Mouse (Mus musculus) thymus, adult 2 months (tissue): ENCODE data around the gene Synj2. TPM values are rescaled to one million over a fixed set of nuclear protein-coding genes. Genes with fewer than 3 reads are reported as not detected.

Source experiments
- DNase-seq: peaks from one replicate; pipeline ENCODE4 v3.0.0; 2021
- H3K27ac ChIP-seq: fragments of 200-500 bp; 2 replicates; pipeline ENCODE4 v1.5.1; 2012; ENCODE audit warnings: low read length, control low read depth; ENCODE audit not compliant: control insufficient read depth, insufficient read depth
- H3K27me3 ChIP-seq: fragments of 200-500 bp; 2 replicates; pipeline ENCODE4 v1.6.1; 2012; ENCODE audit warnings: mild to moderate bottlenecking, low read length, moderate library complexity, mixed read lengths; ENCODE audit not compliant: control insufficient read depth, insufficient read depth
- H3K36me3 ChIP-seq: fragments of 200-500 bp; 2 replicates; pipeline ENCODE4 v1.6.1; 2012; ENCODE audit warnings: mild to moderate bottlenecking, low read length, moderate library complexity; ENCODE audit not compliant: control insufficient read depth, insufficient read depth
- H3K4me1 ChIP-seq: fragments of 200-500 bp; replicated peaks from 2 replicates; pipeline ENCODE4 v1.6.1; 2012; ENCODE audit warnings: low read length; ENCODE audit not compliant: control insufficient read depth, insufficient read depth
- H3K4me3 ChIP-seq: fragments of 200-500 bp; 2 replicates; pipeline ENCODE4 v1.5.1; 2012; ENCODE audit warnings: mild to moderate bottlenecking, low read length, control low read depth, moderate library complexity; ENCODE audit not compliant: control insufficient read depth, insufficient read depth
- CTCF ChIP-seq: fragments of 200-500 bp; IDR thresholded peaks from 2 replicates; pipeline ENCODE4 v1.5.1; 2012; ENCODE audit warnings: mild to moderate bottlenecking, control low read depth, low read length, moderate library complexity, borderline replicate concordance; ENCODE audit not compliant: control insufficient read depth, poor library complexity, insufficient read depth; ENCODE audit errors: extremely low read depth
- POLR2A ChIP-seq: fragments of 200-500 bp; IDR thresholded peaks from 2 replicates; pipeline ENCODE4 v1.6.1; 2012; ENCODE audit warnings: mild to moderate bottlenecking, low read length, control low read depth, moderate library complexity; ENCODE audit not compliant: control insufficient read depth, poor library complexity, insufficient read depth; ENCODE audit errors: extremely low read depth
- WGBS: fragments of 180-500 bp; shearing (Covaris S2); methylation state at CpG from one replicate; pipeline ENCODE4 v1.1.7; 2018; 5-methylcytosine and 5-hydroxymethylcytosine counted together
- polyA plus RNA-seq: library from polyadenylated mRNA; depleted of rRNA; stranded (reverse); fragments of >200 nt; gene quantifications from 2 replicates; pipeline ENCODE4 v1.2.3, GENCODE M21; 2012

Synj2 gene
- polyA plus RNA-seq, 1 experiment: 9.0 TPM

DNA sequence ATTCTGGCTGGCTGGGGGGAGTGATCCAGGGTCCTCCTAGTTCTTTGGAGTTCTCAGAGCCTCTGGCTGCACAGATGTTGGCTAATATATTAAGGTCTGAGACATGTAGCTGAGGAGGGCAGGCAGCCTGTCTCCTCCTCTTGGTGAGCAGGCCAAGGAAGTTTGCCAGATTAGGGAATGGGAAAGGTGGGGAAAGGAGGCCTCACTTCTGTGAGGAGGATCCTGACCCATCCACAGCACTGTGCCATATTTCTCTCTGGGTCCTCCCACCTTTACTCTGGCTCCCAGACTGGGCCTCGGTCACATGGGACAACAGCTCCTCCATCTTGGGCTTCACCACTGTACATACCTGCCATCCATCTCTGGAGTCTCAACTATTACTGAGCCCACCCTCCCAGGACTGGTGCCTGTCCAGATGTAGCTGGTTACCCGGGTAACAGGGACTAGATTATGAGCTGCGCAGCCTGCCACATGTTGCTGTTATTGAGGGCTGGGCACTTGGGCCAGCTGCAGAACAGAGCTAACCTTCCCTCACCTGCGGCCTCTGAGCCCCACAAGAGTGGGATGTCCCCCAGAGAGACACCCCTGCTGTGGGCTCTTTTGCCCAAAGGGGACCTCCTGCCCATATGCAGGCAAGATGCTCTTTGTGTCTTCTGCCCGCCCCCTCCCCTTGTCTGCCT, 66.2 kb downstream of the Synj2 start:
- Histone ChIP-seq H3K4me1 (peaks cover 42% of the 10 kb centered on the region), H3K27me3 (no peaks in the 10 kb centered on the region), H3K4me3 (no peak overlapping the region), H3K36me3 (no peaks in the 10 kb centered on the region), H3K27ac (no peak overlapping the region)
- TF ChIP-seq CTCF: no peak
- no peak for TF ChIP-seq POLR2A
- WGBS: 86% methylated on average over 5 of the region's 5 CpGs
- DNase-seq: no peak

- Histone ChIP-seq H3K27me3 (no peaks in the 10 kb centered on the region), H3K4me1 (peaks cover 38% of the 10 kb centered on the region), H3K27ac (no peak overlapping the region), H3K36me3 (no peaks in the 10 kb centered on the region), H3K4me3 (no peak overlapping the region)
- no peak for DNase-seq
- TF ChIP-seq POLR2A (no peak), CTCF (no peak)
- WGBS: 9% methylated on average over 9 of the region's 9 CpGs
These were observed 66.8 kb downstream of the Synj2 start for GRCm38 (mm10) chr17:6007902-6008301.

DNA sequence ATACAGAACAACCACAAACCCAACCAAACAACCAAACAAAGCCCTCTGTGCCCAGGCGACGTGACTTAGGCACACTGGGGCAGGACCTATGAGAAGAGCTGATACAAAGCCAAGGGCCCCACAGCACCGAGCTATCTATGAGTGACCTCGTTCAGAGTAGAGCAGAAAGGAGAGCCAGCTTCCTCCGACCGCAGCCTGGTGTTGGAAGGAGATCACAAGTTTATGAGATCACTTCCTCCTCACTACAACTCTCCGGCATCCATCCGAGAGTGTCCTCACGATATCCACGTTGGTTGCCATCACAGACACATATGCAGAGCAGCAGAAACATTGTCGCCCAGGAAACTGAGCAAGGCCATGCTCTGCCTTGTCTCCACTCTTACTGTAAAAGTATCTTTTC, 67.5 kb downstream of the Synj2 start:
- no peak for DNase-seq
- no peaks in the 10 kb centered on the region for H3K36me3 ChIP-seq
- TF ChIP-seq CTCF (no peak), POLR2A (no peak)
- 22% methylated on average over 11 of the region's 11 CpGs for WGBS
- H3K4me1 ChIP-seq: peaks cover 36% of the 10 kb centered on the region
- H3K27me3 ChIP-seq: no peaks in the 10 kb centered on the region
- no peak overlapping the region for H3K27ac ChIP-seq
- H3K4me3 ChIP-seq: no peak overlapping the region

DNA sequence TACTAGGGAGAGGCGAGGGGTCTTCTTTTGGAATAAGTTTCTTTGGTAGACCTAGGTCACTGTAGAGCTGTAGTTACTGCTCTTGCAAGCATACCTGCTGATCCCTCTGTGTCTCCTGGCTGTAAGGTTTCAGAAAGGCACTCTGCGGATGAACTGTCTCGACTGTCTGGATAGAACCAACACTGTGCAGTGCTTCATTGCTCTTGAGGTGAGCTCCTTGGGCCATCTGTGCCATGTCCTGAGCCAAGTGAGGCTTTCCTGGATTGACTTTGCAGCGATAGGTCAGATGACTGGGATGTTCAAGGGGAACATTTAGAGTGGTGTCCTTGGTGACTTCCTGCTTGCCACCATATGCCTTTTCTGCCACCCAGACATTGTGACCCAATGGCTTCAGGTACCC, 68.5 kb downstream of the Synj2 start:
- DNase-seq: no peak
- H3K27ac ChIP-seq: no peak overlapping the region
- no peak for TF ChIP-seq CTCF
- TF ChIP-seq POLR2A: no peak
- peaks cover 34% of the 10 kb centered on the region for H3K4me1 ChIP-seq
- WGBS: 95% methylated on average over 4 of the region's 4 CpGs
- no peaks in the 10 kb centered on the region for H3K27me3 ChIP-seq
- H3K4me3 ChIP-seq: no peak overlapping the region
- H3K36me3 ChIP-seq: no peaks in the 10 kb centered on the region

- TF ChIP-seq CTCF (no peak), POLR2A (no peak)
- WGBS: 93% methylated on average over 4 of the region's 4 CpGs
- Histone ChIP-seq H3K4me1 (peaks cover 30% of the 10 kb centered on the region), H3K27ac (no peak overlapping the region), H3K27me3 (no peaks in the 10 kb centered on the region), H3K4me3 (no peak overlapping the region), H3K36me3 (no peaks in the 10 kb centered on the region)
- DNase-seq: no peak
These were observed 72.0 kb downstream of the Synj2 start for GRCm38 (mm10) chr17:6013079-6013478.

GRCm38 (mm10) chr17:6014985-6015384, 73.9 kb downstream of the Synj2 start:
- Histone ChIP-seq H3K4me3 (no peak overlapping the region), H3K36me3 (no peaks in the 10 kb centered on the region), H3K27me3 (no peaks in the 10 kb centered on the region), H3K27ac (peak overlapping the region; percentile 5; the same call in 1 of the 2 replicates), H3K4me1 (peaks cover 23% of the 10 kb centered on the region)
- no peak for DNase-seq
- TF ChIP-seq CTCF (no peak), POLR2A (no peak)
- 60% methylated on average over 4 of the region's 4 CpGs for WGBS
